Mouse (Mus musculus) lung, postnatal 0 days (tissue): ENCODE results near the gene 4930519P11Rik. TPM values are rescaled to one million over a fixed set of nuclear protein-coding genes. Genes with fewer than 3 reads are reported as not detected.

Source experiments
- ATAC-seq: fragments of 200-750 bp; cut with Nextera tagmentation; 2 replicates; pipeline ENCODE4 v1.8.0; 2017; ENCODE audit warnings: moderate library complexity
- DNase-seq: peaks from one replicate; pipeline ENCODE4 v3.0.0-alpha.2; 2016; ENCODE audit warnings: low spot score
- H3K27ac ChIP-seq: fragments of 300-500 bp; sonication (generic); 2 replicates; pipeline ENCODE4 v1.5.1; 2014; ENCODE audit warnings: antibody characterized with exemption, mild to moderate bottlenecking, low read length, mixed read lengths
- H3K27me3 ChIP-seq: fragments of 300-500 bp; sonication (generic); replicated peaks from 2 replicates; pipeline ENCODE4 v1.6.1; 2014; ENCODE audit warnings: low read length, mixed read lengths; ENCODE audit not compliant: insufficient read depth
- H3K36me3 ChIP-seq: fragments of 300-500 bp; sonication (generic); 2 replicates; pipeline ENCODE4 v1.6.1; 2014; ENCODE audit warnings: low read length, mixed read lengths; ENCODE audit not compliant: insufficient read depth
- H3K4me1 ChIP-seq: fragments of 300-500 bp; sonication (generic); 2 replicates; pipeline ENCODE4 v1.6.1; 2014; ENCODE audit warnings: antibody characterized with exemption, low read depth, low read length, mixed read lengths; ENCODE audit not compliant: insufficient read depth
- H3K4me2 ChIP-seq: fragments of 300-500 bp; sonication (generic); replicated peaks from 2 replicates; pipeline ENCODE4 v1.6.1; 2014; ENCODE audit warnings: low read depth, mild to moderate bottlenecking, low read length, moderate library complexity, mixed read lengths
- H3K4me3 ChIP-seq: fragments of 300-500 bp; sonication (generic); 2 replicates; pipeline ENCODE4 v1.5.1; 2014; ENCODE audit warnings: low read depth, low read length
- H3K9ac ChIP-seq: fragments of 300-500 bp; sonication (generic); replicated peaks from 2 replicates; pipeline ENCODE4 v1.6.1; 2014; ENCODE audit warnings: low read depth, mild to moderate bottlenecking
- H3K9me3 ChIP-seq: fragments of 300-500 bp; sonication (generic); 2 replicates; pipeline ENCODE4 v1.6.1; 2016; ENCODE audit warnings: low read length, mixed read lengths
- CTCF ChIP-seq: IDR thresholded peaks from 2 replicates; pipeline ENCODE4 v1.5.1; 2016; ENCODE audit warnings: antibody characterized with exemption, mild to moderate bottlenecking
- EP300 ChIP-seq: IDR thresholded peaks from 2 replicates; pipeline ENCODE4 v1.6.1; 2016; ENCODE audit warnings: antibody characterized with exemption, mild to moderate bottlenecking, control low read depth
- WGBS: fragments of 180-500 bp; shearing (Covaris S2); extraction: QIAGEN DNeasy Blood & Tissue Kit; methylation state at CpG from one replicate; pipeline ENCODE4 v1.1.7; 2014; 5-methylcytosine and 5-hydroxymethylcytosine counted together
- polyA plus RNA-seq: library from polyadenylated mRNA; unstranded; fragments of >200 nt; fragmentation: Nextera tagmentation; extraction: Ambion mirVana; gene quantifications from 2 replicates; pipeline ENCODE4 v1.2.1, GENCODE M21; 2015

4930519P11Rik gene
- polyA plus RNA-seq, 1 experiment from 2014 or later: 0.61 TPM

GRCm38 (mm10) chr2:154581421-154581820 lies 31.8 kb downstream of the 4930519P11Rik start:
- no peaks in the 10 kb centered on the region for H3K36me3 ChIP-seq
- ATAC-seq: no peak
- 78% methylated on average over 1 of the region's 1 CpGs for WGBS

DNA sequence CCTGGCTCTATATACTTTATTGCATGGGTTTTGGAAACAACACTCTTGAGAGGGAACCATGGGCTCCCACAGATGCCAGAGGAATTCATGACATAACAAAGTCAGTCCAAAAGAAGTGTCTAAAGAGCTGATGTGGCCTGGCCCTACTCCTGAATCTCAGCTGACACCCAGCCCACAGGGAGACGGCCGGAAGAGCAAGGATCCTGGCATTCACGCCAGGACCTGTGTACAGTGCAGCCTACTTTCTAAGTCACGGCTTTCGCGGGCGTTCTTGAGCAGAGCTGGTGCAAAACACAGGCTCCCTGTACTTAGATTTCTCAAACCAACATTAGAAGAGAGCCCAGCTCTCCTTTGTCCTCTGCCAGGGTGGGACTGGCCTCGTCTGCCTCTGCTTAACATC lies 32.7 kb downstream of the 4930519P11Rik start:
- WGBS: 51% methylated on average over 8 of the region's 8 CpGs
- Histone ChIP-seq H3K36me3 (no peaks in the 10 kb centered on the region), H3K9ac (no peak overlapping the region), H3K4me1 (no peaks in the 10 kb centered on the region), H3K4me3 (no peak overlapping the region), H3K9me3 (no peaks in the 10 kb centered on the region), H3K27me3 (no peaks in the 10 kb centered on the region), H3K27ac (no peak overlapping the region), H3K4me2 (no peak overlapping the region)
- DNase-seq: peak; percentile 49
- peak; percentile 66 for ATAC-seq
- TF ChIP-seq EP300: no peak
- no peak for TF ChIP-seq CTCF

More at GRCm38 (mm10) chr2:154581421-154581820, 31.8 kb downstream of the 4930519P11Rik start:
- DNase-seq: no peak
- Histone ChIP-seq H3K4me1 (no peaks in the 10 kb centered on the region), H3K9ac (no peak overlapping the region), H3K27ac (no peak overlapping the region), H3K4me2 (no peak overlapping the region), H3K4me3 (no peak overlapping the region), H3K27me3 (no peaks in the 10 kb centered on the region), H3K9me3 (no peaks in the 10 kb centered on the region)
- TF ChIP-seq CTCF: peak; percentile 27; the same call in 1 of the 2 replicates
- no peak for TF ChIP-seq EP300

- Histone ChIP-seq H3K27me3 (no peaks in the 10 kb centered on the region), H3K27ac (no peak overlapping the region), H3K9me3 (no peaks in the 10 kb centered on the region), H3K36me3 (no peaks in the 10 kb centered on the region), H3K4me1 (no peaks in the 10 kb centered on the region), H3K9ac (no peak overlapping the region), H3K4me2 (no peak overlapping the region), H3K4me3 (no peak overlapping the region)
- ATAC-seq: no peak
- no peak for DNase-seq
- WGBS: 86% methylated on average over 6 of the region's 6 CpGs
- no peak for TF ChIP-seq EP300
- no peak for TF ChIP-seq CTCF
These were observed 35.5 kb downstream of the 4930519P11Rik start for GRCm38 (mm10) chr2:154577744-154578067.

GRCm38 (mm10) chr2:154576876-154577743 lies 36.1 kb downstream of the 4930519P11Rik start:
- DNase-seq (no peak), ATAC-seq (no peak)
- Histone ChIP-seq H3K27ac (no peak overlapping the region), H3K4me3 (no peak overlapping the region), H3K36me3 (no peaks in the 10 kb centered on the region), H3K9me3 (no peaks in the 10 kb centered on the region), H3K4me1 (no peaks in the 10 kb centered on the region), H3K27me3 (no peaks in the 10 kb centered on the region), H3K9ac (no peak overlapping the region), H3K4me2 (no peak overlapping the region)
- 56% methylated on average over 12 of the region's 12 CpGs for WGBS
- TF ChIP-seq EP300 (no peak), CTCF (no peak)

- Histone ChIP-seq H3K27ac (no peak overlapping the region), H3K4me3 (no peak overlapping the region), H3K27me3 (no peaks in the 10 kb centered on the region), H3K36me3 (no peaks in the 10 kb centered on the region), H3K9me3 (no peaks in the 10 kb centered on the region), H3K9ac (no peak overlapping the region), H3K4me2 (no peak overlapping the region), H3K4me1 (no peaks in the 10 kb centered on the region)
- TF ChIP-seq CTCF (no peak), EP300 (no peak)
- 70% methylated on average over 7 of the region's 7 CpGs for WGBS
- no peak for DNase-seq
- ATAC-seq: no peak
These were observed 39.0 kb downstream of the 4930519P11Rik start for GRCm38 (mm10) chr2:154574271-154574670.

DNA sequence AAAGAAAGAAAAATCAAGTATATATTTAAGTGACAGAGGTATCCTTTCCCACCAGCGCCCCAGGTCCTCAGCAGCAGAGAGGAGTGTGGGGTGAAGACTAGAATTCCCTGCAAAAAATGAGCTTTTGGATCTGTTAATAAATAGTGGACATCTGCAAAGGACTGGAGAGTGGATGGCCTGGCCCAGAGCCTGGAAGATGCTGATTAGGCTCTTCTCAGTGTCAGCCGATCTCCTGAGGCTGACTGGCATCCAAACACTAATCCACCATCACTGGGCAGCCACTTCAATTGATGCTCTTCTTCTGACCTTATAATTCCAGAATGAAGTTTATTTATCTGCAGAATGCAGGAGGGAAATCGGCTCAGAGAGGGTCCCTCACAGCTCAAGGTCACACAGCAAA lies 40.2 kb downstream of the 4930519P11Rik start:
- DNase-seq: no peak
- H3K36me3 ChIP-seq: no peaks in the 10 kb centered on the region
- ATAC-seq: no peak

More for the DNA sequence above, 40.2 kb downstream of the 4930519P11Rik start:
- Histone ChIP-seq H3K9ac (no peak overlapping the region), H3K9me3 (no peaks in the 10 kb centered on the region), H3K4me3 (no peak overlapping the region), H3K4me1 (peaks cover 6% of the 10 kb centered on the region), H3K27ac (no peak overlapping the region), H3K27me3 (no peaks in the 10 kb centered on the region), H3K4me2 (no peak overlapping the region)
- TF ChIP-seq CTCF: no peak
- no peak for TF ChIP-seq EP300
- WGBS: 60% methylated on average over 3 of the region's 3 CpGs
